Mouse (Mus musculus) lung, adult 2 months (tissue): ENCODE measurements around the gene Aldh3b3.

Experiments
- CTCF ChIP-seq: fragments of 200-500 bp; IDR thresholded peaks from 2 replicates; pipeline ENCODE4 v1.5.1; 2011; ENCODE audit warnings: mild to moderate bottlenecking, low read length, control low read depth; ENCODE audit not compliant: insufficient read depth
- POLR2A ChIP-seq: fragments of 200-500 bp; IDR thresholded peaks from 2 replicates; pipeline ENCODE4 v1.6.1; 2011; ENCODE audit warnings: low read depth, mild to moderate bottlenecking, control low read depth, low read length, borderline replicate concordance; ENCODE audit errors: extremely low read depth

DNA sequence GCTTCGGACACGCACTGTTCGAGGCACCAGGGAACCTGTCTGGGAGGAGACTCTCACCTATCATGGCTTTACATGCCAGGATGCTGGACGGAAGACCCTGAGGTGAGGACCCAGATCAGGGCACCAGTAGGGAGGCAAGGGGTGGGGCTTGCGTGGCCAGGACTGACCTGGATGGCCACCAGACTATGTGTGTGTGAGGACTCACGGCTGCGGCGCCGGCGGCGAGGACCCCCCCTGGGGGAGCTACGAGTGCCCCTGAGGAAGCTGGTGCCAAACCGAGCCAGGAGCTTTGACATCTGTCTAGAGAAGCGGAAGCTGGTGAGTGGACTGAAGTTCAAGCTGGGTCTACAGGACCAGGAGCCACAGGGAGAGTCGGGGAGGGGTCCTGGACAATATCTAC lies 45.9 kb downstream of the Aldh3b3 start:
- TF ChIP-seq CTCF = no peak
- TF ChIP-seq POLR2A = no peak
